Mouse (Mus musculus) urinary bladder, postnatal 14 days (tissue): ENCODE data around the gene 4930556J24Rik.
"Not testable (repeated sequence)": the region's sequence is repeated elsewhere in the genome, so short reads cannot be mapped to it uniquely, and the experiment has no call there.

Source experiments
- DNase-seq: peaks from one replicate; pipeline ENCODE4 v3.0.0; 2021; ENCODE audit warnings: low spot score

The 4930556J24Rik gene

GRCm38 (mm10) chr11:3973081-3973480, 3.5 kb downstream of the 4930556J24Rik start:
- DNase-seq, result peak; percentile 1

- DNase-seq, result no peak
Measured at GRCm38 (mm10) chr11:3970361-3970760, 6.2 kb downstream of the 4930556J24Rik start.

GRCm38 (mm10) chr11:3969837-3970236, 6.7 kb downstream of the 4930556J24Rik start:
- DNase-seq, result no peak

GRCm38 (mm10) chr11:3964416-3965172, 12.0 kb downstream of the 4930556J24Rik start:
- DNase-seq, result no peak

- DNase-seq, result peak; percentile 74
Measured at GRCm38 (mm10) chr11:3963610-3964415, 12.8 kb downstream of the 4930556J24Rik start, which contains the start of gene Pes1. Pes1 (plus strand) TSS chr11:3963975.

GRCm38 (mm10) chr11:3963155-3963554, 13.4 kb downstream of the 4930556J24Rik start:
- no peak for DNase-seq

GRCm38 (mm10) chr11:3961761-3962160, 14.8 kb downstream of the 4930556J24Rik start:
- no peak for DNase-seq

- no peak for DNase-seq
Measured at GRCm38 (mm10) chr11:3960901-3961300, 15.7 kb downstream of the 4930556J24Rik start.

- not testable (repeated sequence) for DNase-seq
Measured at GRCm38 (mm10) chr11:3955371-3955770, 21.2 kb downstream of the 4930556J24Rik start.

- not testable (repeated sequence) for DNase-seq
Measured at GRCm38 (mm10) chr11:3954876-3955275, 21.7 kb downstream of the 4930556J24Rik start.

GRCm38 (mm10) chr11:3946386-3946785, 30.2 kb downstream of the 4930556J24Rik start:
- no peak for DNase-seq

GRCm38 (mm10) chr11:3941371-3941770, 35.2 kb downstream of the 4930556J24Rik start:
- DNase-seq, result no peak

GRCm38 (mm10) chr11:3937321-3937874, 39.2 kb downstream of the 4930556J24Rik start:
- DNase-seq, result no peak

- no peak for DNase-seq
Measured at GRCm38 (mm10) chr11:3936318-3936717, 40.3 kb downstream of the 4930556J24Rik start.

- DNase-seq, result no peak
Measured at GRCm38 (mm10) chr11:3935135-3935534, 41.4 kb downstream of the 4930556J24Rik start.

GRCm38 (mm10) chr11:3933756-3934285, 42.8 kb downstream of the 4930556J24Rik start:
- no peak for DNase-seq

GRCm38 (mm10) chr11:3931511-3932211, 44.9 kb downstream of the 4930556J24Rik start, which contains the start of gene Tcn2:
Tcn2 (minus strand) TSS chr11:3932159.
- DNase-seq, result peak; percentile 86

- DNase-seq, result no peak
Measured at GRCm38 (mm10) chr11:3930931-3931330, 45.6 kb downstream of the 4930556J24Rik start.

- DNase-seq, result no peak
Measured at GRCm38 (mm10) chr11:3930019-3930418, 46.6 kb downstream of the 4930556J24Rik start.

GRCm38 (mm10) chr11:3925916-3926315, 50.7 kb downstream of the 4930556J24Rik start:
- DNase-seq, result no peak

- no peak for DNase-seq
Measured at GRCm38 (mm10) chr11:3922731-3923130, 53.8 kb downstream of the 4930556J24Rik start.

GRCm38 (mm10) chr11:3922115-3922514, 54.5 kb downstream of the 4930556J24Rik start:
- no peak for DNase-seq
